Mouse (Mus musculus) lung, embryonic 14.5 days (tissue): ENCODE measurements around the gene Slc25a51. TPM values are rescaled to one million over a fixed set of nuclear protein-coding genes. Genes with fewer than 3 reads are reported as not detected.

Experiments
- ATAC-seq: fragments of 200-750 bp; cut with Nextera tagmentation; 2 replicates; pipeline ENCODE4 v1.8.0; 2017; ENCODE audit warnings: mild to moderate bottlenecking, moderate TSS enrichment, moderate library complexity; ENCODE audit not compliant: insufficient read depth
- DNase-seq: peaks from one replicate; pipeline ENCODE4 v3.0.0-alpha.2; 2015
- H3K27ac ChIP-seq: fragments of 300-500 bp; sonication (generic); 2 replicates; pipeline ENCODE4 v1.5.1; 2014; ENCODE audit warnings: low read depth, mild to moderate bottlenecking, moderate library complexity
- H3K27me3 ChIP-seq: fragments of 300-500 bp; sonication (generic); 2 replicates; pipeline ENCODE4 v1.6.1; 2014; ENCODE audit warnings: low read length, control low read depth; ENCODE audit not compliant: insufficient read depth
- H3K36me3 ChIP-seq: fragments of 300-500 bp; sonication (generic); 2 replicates; pipeline ENCODE4 v1.6.1; 2014; ENCODE audit warnings: control low read depth; ENCODE audit not compliant: insufficient read depth
- H3K4me1 ChIP-seq: fragments of 300-500 bp; sonication (generic); 2 replicates; pipeline ENCODE4 v1.6.1; 2014; ENCODE audit warnings: antibody characterized with exemption, control low read depth; ENCODE audit not compliant: insufficient read depth
- H3K4me2 ChIP-seq: fragments of 300-500 bp; sonication (generic); 2 replicates; pipeline ENCODE4 v1.6.1; 2014; ENCODE audit warnings: mild to moderate bottlenecking
- H3K4me3 ChIP-seq: fragments of 300-500 bp; sonication (generic); 2 replicates; pipeline ENCODE4 v1.5.1; 2014; ENCODE audit warnings: low read depth, low read length
- H3K9ac ChIP-seq: fragments of 300-500 bp; sonication (generic); 2 replicates; pipeline ENCODE4 v1.6.1; 2014
- H3K9me3 ChIP-seq: fragments of 300-500 bp; sonication (generic); 2 replicates; pipeline ENCODE4 v1.6.1; 2016; ENCODE audit warnings: low read depth, low read length, control low read depth
- CTCF ChIP-seq: IDR thresholded peaks from 2 replicates; pipeline ENCODE4 v1.5.1; 2016; ENCODE audit warnings: antibody characterized with exemption, low read depth
- WGBS: fragments of 180-500 bp; shearing (Covaris S2); extraction: QIAGEN DNeasy Blood & Tissue Kit; methylation state at CpG from one replicate; pipeline ENCODE4 v1.1.7; 2014; 5-methylcytosine and 5-hydroxymethylcytosine counted together
- polyA plus RNA-seq: library from polyadenylated mRNA; unstranded; fragments of >200 nt; fragmentation: Nextera tagmentation; extraction: Ambion mirVana; gene quantifications from 2 replicates; pipeline ENCODE4 v1.2.1, GENCODE M21; 2014

Gene Slc25a51
- 69.0 and 70.1 TPM in 2 replicates for polyA plus RNA-seq

DNA sequence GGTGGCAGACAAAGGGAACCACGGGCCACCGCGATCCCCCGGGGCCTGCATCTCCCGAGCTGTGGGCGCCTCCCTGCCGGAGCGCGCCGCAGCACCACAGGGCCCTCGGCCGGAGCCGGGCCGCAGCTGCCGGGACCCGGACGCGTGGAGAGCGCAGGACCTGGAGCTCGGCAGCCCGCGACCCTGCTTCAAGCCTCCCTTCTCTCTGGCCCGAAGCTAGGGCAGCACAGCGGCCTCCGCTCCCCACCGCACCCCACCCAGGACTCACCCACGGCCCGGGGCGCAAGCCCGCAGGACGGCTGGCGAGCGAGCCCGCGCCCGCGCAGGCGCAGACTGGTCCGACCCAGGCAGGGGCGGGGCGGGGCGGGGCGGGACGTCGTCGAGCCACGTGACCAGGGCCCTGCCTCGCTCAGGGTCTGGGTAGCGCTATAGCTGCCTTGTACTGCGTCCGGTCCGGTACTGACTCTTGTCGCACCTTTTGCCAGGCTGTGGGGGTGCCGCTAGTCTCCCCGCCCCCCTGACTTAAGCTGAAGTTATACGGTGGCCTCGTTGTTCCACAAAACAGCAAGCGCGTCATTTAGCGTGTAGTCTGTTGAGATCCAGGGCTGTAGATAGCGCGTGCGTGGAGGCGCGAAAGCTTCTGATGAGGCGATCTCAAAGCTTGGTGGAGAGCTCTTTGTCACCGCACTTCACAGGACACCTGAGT, at the start of gene Slc25a51:
TSS of gene Slc25a51 (minus strand) at position 340 of the 706 bp plus-strand sequence.
- DNase-seq (peak; percentile 95), ATAC-seq (peak; percentile 99)
- H3K4me1 ChIP-seq, result peaks cover 9% of the 10 kb centered on the region
- H3K36me3 ChIP-seq, result peaks cover 19% of the 10 kb centered on the region
- peak within 1 kb of the TSS; percentile 93 for H3K27ac ChIP-seq
- peak within 1 kb of the TSS; percentile 95 for H3K9ac ChIP-seq
- H3K9me3 ChIP-seq, result no peaks in the 10 kb centered on the region
- peak within 1 kb of the TSS; percentile 93 for H3K4me2 ChIP-seq
- WGBS, result under 1% methylated on average over 66 of the region's 67 CpGs
- no peak for TF ChIP-seq CTCF
- H3K27me3 ChIP-seq, result no peaks in the 10 kb centered on the region
- peak within 1 kb of the TSS; percentile 98 for H3K4me3 ChIP-seq

DNA sequence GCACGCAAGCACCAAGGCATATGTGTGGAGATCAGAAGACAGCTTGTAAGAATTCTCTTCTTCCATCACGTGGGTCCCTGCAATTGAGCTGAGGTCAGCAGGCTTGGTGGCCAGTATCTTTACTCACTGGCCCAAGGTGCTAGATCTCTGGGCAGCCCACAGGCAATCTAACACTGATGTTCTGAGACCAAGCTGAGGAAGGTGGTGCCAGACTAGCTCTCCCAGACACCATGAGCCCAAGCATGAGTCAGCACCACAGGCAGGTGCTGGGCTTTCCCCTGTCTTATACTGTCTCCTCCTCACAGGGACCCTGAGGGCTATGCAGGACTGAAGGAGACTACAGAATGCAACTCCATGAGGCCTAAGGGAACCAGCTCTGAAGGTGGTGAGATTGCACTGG, 49.0 kb upstream of the Slc25a51 start:
- Histone ChIP-seq H3K4me2 (no peak overlapping the region), H3K9ac (no peak overlapping the region), H3K9me3 (no peaks in the 10 kb centered on the region), H3K27me3 (no peaks in the 10 kb centered on the region), H3K4me1 (peaks cover 24% of the 10 kb centered on the region), H3K36me3 (peaks cover 22% of the 10 kb centered on the region; the same call in 1 of the 2 replicates), H3K27ac (no peak overlapping the region), H3K4me3 (no peak overlapping the region)
- no peak for TF ChIP-seq CTCF
- WGBS, result 78% methylated on average over 2 of the region's 2 CpGs
- ATAC-seq (no peak), DNase-seq (no peak)

DNA sequence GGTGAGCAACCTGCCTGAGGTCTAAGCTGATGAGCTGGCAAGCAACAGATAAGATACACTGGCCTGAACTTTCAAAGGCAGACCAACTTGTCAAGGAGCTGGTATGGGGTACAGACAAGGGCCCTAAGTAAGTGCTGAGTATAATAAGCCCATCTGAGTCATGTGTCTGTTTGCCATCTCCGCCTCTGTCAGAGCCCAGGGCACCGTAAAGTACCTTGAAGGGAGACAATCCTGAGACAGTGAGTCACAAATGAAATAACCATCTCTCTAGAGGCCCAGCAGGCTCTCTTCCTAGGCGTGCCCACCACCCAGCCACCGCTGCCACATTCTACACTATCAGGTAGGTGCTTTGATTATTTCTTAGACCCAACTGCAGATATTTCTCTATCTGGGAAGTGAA, 46.4 kb upstream of the Slc25a51 start:
- H3K4me1 ChIP-seq, result peaks cover 24% of the 10 kb centered on the region
- H3K4me2 ChIP-seq, result no peak overlapping the region
- H3K27ac ChIP-seq, result no peak overlapping the region
- ATAC-seq, result no peak
- DNase-seq, result no peak
- H3K9me3 ChIP-seq, result no peaks in the 10 kb centered on the region
- peaks cover 25% of the 10 kb centered on the region; the same call in 1 of the 2 replicates for H3K36me3 ChIP-seq
- H3K27me3 ChIP-seq, result no peaks in the 10 kb centered on the region
- no peak overlapping the region for H3K4me3 ChIP-seq
- no peak for TF ChIP-seq CTCF
- WGBS, result 77% methylated on average over 4 of the region's 4 CpGs
- H3K9ac ChIP-seq, result no peak overlapping the region

DNA sequence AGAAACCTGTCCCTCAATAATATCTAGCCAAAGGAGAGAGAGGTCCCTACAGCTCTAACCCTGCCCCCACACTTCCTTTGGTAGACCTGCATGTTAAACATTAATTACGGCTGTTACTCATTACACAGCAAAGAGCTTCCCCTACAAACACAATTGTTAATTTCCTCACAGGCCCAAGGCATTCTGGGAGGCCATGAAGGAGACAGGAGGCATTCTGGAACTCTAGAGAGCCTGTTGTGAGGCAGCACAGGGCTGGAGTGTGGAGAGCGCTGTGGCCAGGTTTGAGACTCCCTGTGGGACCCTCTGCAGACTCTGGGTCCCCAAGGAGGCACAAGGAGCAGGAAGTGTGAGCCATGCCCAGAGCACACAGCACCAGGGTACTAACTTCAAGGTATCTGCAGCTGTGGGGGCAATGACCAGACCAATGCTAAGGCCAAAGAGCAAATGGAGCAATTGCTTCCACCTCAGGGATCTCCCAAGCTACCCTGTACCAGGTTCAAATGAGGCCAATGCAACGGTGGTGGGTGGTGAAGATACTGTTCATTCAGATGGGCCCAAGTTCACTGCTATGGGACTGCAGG, 44.8 kb upstream of the Slc25a51 start:
- peaks cover 25% of the 10 kb centered on the region; the same call in 1 of the 2 replicates for H3K36me3 ChIP-seq

DNA sequence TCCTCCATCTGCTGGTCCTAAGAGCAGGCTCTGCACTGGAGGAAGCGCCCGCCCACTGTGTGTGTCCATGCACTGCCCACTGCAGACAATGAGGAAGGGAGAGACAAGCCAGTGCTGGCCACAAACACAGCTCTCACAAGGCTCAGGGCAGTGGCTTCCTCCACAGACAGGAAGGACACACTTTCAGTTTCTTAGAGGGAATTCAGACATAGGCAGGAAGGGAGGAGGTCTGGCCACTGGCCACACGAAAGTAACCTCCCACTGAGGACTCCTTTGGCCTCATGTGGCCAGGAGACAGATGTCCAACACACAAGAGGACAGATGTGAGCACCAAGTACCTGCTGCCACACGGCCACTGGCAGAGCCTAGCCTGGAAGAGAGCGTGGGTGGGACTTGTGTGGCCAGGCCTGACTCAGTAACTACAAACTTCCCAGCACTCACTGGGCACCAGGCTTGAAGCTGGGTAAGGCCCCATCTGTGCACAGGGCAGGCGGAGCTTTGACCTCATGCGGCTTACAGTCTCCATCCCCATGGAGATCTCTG, 44.1 kb upstream of the Slc25a51 start:
- Histone ChIP-seq H3K4me2 (0 out of 2 replicates have a peak overlapping the region, but pooled peaks have one; percentile 3), H3K9ac (no peak overlapping the region), H3K4me1 (peaks cover 16% of the 10 kb centered on the region), H3K4me3 (no peak overlapping the region), H3K36me3 (peaks cover 23% of the 10 kb centered on the region; the same call in 1 of the 2 replicates), H3K9me3 (no peaks in the 10 kb centered on the region), H3K27ac (peak overlapping the region; percentile 82), H3K27me3 (no peaks in the 10 kb centered on the region)
- DNase-seq, result peak; percentile 40
- WGBS, result 53% methylated on average over 7 of the region's 7 CpGs
- no peak for TF ChIP-seq CTCF
- peak; percentile 44 for ATAC-seq

More for the DNA sequence above, 44.8 kb upstream of the Slc25a51 start:
- no peak overlapping the region for H3K4me2 ChIP-seq
- DNase-seq (peak; percentile 67), ATAC-seq (peak; percentile 42)
- no peaks in the 10 kb centered on the region for H3K27me3 ChIP-seq
- H3K9me3 ChIP-seq, result no peaks in the 10 kb centered on the region
- WGBS, result 59% methylated on average over 3 of the region's 3 CpGs
- no peak for TF ChIP-seq CTCF
- H3K27ac ChIP-seq, result peak overlapping the region; percentile 82
- H3K9ac ChIP-seq, result no peak overlapping the region
- H3K4me1 ChIP-seq, result peaks cover 16% of the 10 kb centered on the region
- no peak overlapping the region for H3K4me3 ChIP-seq

DNA sequence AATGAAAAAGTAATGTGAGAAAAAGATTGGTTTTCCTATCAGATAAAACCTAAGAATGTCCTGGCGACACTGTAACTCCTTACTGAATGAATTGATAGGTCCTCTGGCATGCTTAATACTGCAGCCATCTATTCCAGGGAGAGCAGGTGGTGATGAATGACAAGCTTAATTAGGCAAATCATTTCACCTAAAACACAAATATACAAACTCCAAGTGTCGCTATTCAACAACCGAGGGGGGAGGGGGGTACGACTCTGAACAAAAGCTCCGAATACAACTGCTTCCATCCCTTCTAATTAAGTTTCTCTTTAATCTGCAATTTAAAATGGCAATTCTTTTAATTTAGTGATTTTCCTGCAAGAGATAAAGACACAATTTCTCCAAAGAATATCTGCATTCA, 40.4 kb upstream of the Slc25a51 start:
- DNase-seq, result no peak
- Histone ChIP-seq H3K9ac (no peak overlapping the region), H3K27ac (no peak overlapping the region), H3K4me3 (no peak overlapping the region), H3K4me2 (no peak overlapping the region), H3K4me1 (peaks cover 12% of the 10 kb centered on the region), H3K9me3 (no peaks in the 10 kb centered on the region), H3K36me3 (peaks cover 31% of the 10 kb centered on the region; the same call in 1 of the 2 replicates), H3K27me3 (no peaks in the 10 kb centered on the region)
- ATAC-seq, result no peak
- WGBS, result 67% methylated on average over 5 of the region's 5 CpGs
- TF ChIP-seq CTCF, result no peak

DNA sequence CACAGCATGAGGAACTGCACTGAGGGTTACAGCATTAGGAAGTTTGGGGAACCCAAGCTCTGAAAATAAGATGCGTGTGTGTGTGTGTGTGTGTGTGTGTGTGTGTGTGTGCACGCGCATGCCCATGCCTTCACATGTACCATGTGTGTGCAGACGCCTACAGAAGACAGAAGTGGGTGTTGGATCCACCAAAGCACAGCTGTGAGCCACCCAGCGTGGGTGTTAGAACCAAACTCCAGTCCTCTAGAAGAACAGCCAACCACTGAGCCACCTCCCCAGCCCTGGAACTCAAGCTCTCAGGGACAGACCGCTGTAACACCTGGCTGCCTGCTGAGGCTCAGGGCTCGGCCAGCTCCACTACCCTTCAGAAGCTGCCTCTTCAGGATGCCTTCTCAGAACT, 39.9 kb upstream of the Slc25a51 start:
- no peak for TF ChIP-seq CTCF
- Histone ChIP-seq H3K4me1 (peaks cover 7% of the 10 kb centered on the region), H3K27me3 (no peaks in the 10 kb centered on the region), H3K4me3 (no peak overlapping the region), H3K36me3 (peaks cover 33% of the 10 kb centered on the region; the same call in 1 of the 2 replicates), H3K9me3 (no peaks in the 10 kb centered on the region), H3K4me2 (no peak overlapping the region), H3K9ac (no peak overlapping the region), H3K27ac (no peak overlapping the region)
- WGBS, result 80% methylated on average over 7 of the region's 7 CpGs
- DNase-seq (no peak), ATAC-seq (no peak)
